In the genomic region with DNA sequence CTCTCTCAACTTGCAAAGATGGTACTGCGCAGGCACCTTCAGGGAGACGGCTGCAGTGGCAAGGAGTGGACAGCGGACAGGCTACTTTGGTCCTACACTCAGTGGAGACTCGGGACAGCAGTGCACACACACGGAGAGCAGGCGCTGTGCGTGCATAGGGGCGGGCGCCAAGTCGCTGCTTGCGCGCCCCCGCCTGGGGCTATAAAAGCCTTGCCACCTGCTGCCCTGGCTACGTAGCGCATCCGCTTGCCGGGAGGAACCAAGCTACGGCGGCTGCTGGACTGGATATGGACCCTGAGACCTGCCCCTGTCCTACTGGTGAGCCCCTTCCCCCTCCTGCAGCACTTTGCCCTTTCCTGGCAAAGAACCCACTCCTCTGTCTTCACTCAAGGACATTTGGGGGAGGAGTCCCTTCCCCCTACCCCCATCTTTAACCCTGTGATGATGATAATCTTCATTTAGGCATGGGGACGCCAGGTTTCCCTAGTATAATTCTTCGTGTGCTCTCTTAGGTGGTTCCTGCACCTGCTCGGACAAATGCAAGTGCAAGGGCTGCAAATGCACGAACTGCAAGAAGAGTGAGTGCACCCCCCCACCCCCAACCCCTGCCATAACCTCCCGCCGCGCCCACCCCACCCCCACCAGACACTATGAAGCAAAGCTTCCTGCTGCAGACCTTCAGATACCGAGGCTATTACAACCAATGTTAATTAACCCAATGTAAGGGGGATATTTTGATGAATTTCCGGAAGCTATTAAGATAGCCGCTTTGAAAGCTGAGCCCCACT, we compare ENCODE assay signal across 8 mouse cellular contexts. TPM values are rescaled to one million over a fixed set of nuclear protein-coding genes. Genes with fewer than 3 reads are reported as not detected.
DNase-seq lines count a peak whose midpoint lies in the region; ATAC-seq and TF ChIP-seq lines count a peak whose summit lies in the region.

Gene Mt3 (plus strand): TSS at position 95 of the 788 bp plus-strand sequence.

- H3K27ac ChIP-seq in forebrain, embryonic 13.5 days: peak within 1 kb of the TSS; percentile 80
- no peak within 1 kb of the TSS for H3K27ac ChIP-seq in liver, postnatal 0 days (ENCODE audit: low read depth)

- peak within 1 kb of the TSS; percentile 68 for H3K9ac ChIP-seq in forebrain, embryonic 13.5 days
- H3K9ac ChIP-seq in liver, postnatal 0 days (replicated peaks): no peak within 1 kb of the TSS

- no peaks in the 10 kb centered on the region for H3K27me3 ChIP-seq in forebrain, embryonic 13.5 days
- peaks cover 33% of the 10 kb centered on the region for H3K27me3 ChIP-seq in liver, postnatal 0 days (ENCODE audit: insufficient read depth, low read length)

- WGBS in forebrain, embryonic 13.5 days: 1% methylated on average over 29 of the region's 29 CpGs
- 3% methylated on average over 29 of the region's 29 CpGs for WGBS in liver, postnatal 0 days (ENCODE audit: insufficient replicate concordance)

- peak within 1 kb of the TSS; percentile 76 for H3K4me2 ChIP-seq in forebrain, embryonic 13.5 days
- H3K4me2 ChIP-seq in liver, postnatal 0 days (ENCODE audit: low read depth, low read length): peak within 1 kb of the TSS; percentile 29

- intact Hi-C loops in heart, postnatal 10 days (cut with DNase I): no loop called here

- DNase-seq in ES-CJ7 (ENCODE audit: low read depth, low spot score): peak; percentile 64
- DNase-seq in heart, postnatal 10 days: peak; percentile 55 to 63
- peak; percentile 84 to 89 for DNase-seq in layer of hippocampus, adult 8-10 months (ENCODE audit: low spot score in 2 of 2)
- DNase-seq in liver, postnatal 0 days: peak; percentile 42
- peak; percentile 90 to 91 for DNase-seq in right cerebral cortex, postnatal 10 days (ENCODE audit: low spot score in 2 of 2)
- DNase-seq in spleen, postnatal 4 days (ENCODE audit: low spot score in 2 of 2): no peak

- H3K4me3 ChIP-seq in forebrain, embryonic 13.5 days: peak within 1 kb of the TSS; percentile 52
- H3K4me3 ChIP-seq in liver, postnatal 0 days (ENCODE audit: low read depth, low read length): no peak within 1 kb of the TSS

- TF ChIP-seq EP300 in liver, postnatal 0 days (IDR thresholded peaks at IDR 0.05; ENCODE audit: low read depth): no peak

- no peaks in the 10 kb centered on the region for H3K36me3 ChIP-seq in forebrain, embryonic 13.5 days (ENCODE audit: poor library complexity, severe bottlenecking)
- no peaks in the 10 kb centered on the region for H3K36me3 ChIP-seq in liver, postnatal 0 days (replicated peaks; ENCODE audit: insufficient read depth, low read length)

- peaks cover 53% of the 10 kb centered on the region for H3K4me1 ChIP-seq in forebrain, embryonic 13.5 days
- peaks cover 9% of the 10 kb centered on the region for H3K4me1 ChIP-seq in liver, postnatal 0 days (ENCODE audit: insufficient read depth)

- no peaks in the 10 kb centered on the region for H3K9me3 ChIP-seq in forebrain, embryonic 13.5 days (replicated peaks)
- H3K9me3 ChIP-seq in liver, postnatal 0 days (ENCODE audit: low read length): no peaks in the 10 kb centered on the region

- peak; percentile 87 for ATAC-seq in cerebellum, adult (ENCODE audit: insufficient number of reproducible peaks, low FRiP score, low TSS enrichment)
- ATAC-seq in forebrain, embryonic 13.5 days: peak; percentile 86
- 0 out of 2 replicates have a peak, but pooled peaks have one; percentile 54 for ATAC-seq in liver, postnatal 0 days

- TF ChIP-seq CTCF in liver, postnatal 0 days (IDR thresholded peaks at IDR 0.05; ENCODE audit: low read depth): peak; percentile 43

RNA-seq across cellular contexts. Expression of gene Mt3, which starts in this region (rescaled TPM):
- polyA plus RNA-seq in forebrain, embryonic 13.5 days (2015; fragmentation: Nextera tagmentation; extraction: Ambion mirVana): 188 and 208 TPM in 2 replicates
- 10 to 100 TPM; 12.5 to 14.5 TPM for total RNA-seq in heart, postnatal 10 days (2021)
- total RNA-seq in layer of hippocampus, adult 8-10 months (2022): 1,000 to 10,000 TPM in 2 of 4 experiments, 100 to 1,000 TPM in 2; 946 to 1,303 (median 1,087) TPM
- not detected in 2 replicates for polyA plus RNA-seq in liver, postnatal 0 days (2015; fragmentation: Nextera tagmentation; extraction: Ambion mirVana)

Comparison
In these comparisons a context has a peak if more than half of its experiments do, and no peak if none do; other contexts are left out.
1. RNA of gene Mt3 (total RNA-seq): 946 to 1,303 TPM in layer of hippocampus, adult 8-10 months; 12.5 to 14.5 TPM in heart, postnatal 10 days; every median in the first group is over 10 times any median in the second.
2. RNA of gene Mt3 (polyA plus RNA-seq): 188 to 208 TPM in forebrain, embryonic 13.5 days; not detected in liver, postnatal 0 days; every median in the first group is over 100 times any median in the second.
3. Peak in DNase-seq, ATAC-seq and H3K4me2 ChIP-seq in liver, postnatal 0 days; RNA of the gene not detected or under 1 TPM.
4. DNase-seq: peak in ES-CJ7 (single experiment), heart, postnatal 10 days (2 of 2), layer of hippocampus, adult 8-10 months (2 of 2) and right cerebral cortex, postnatal 10 days (2 of 2); none in spleen, postnatal 4 days (0 of 2).
5. Peak in every context shown above with its lines, with median percentiles within 50 percentile points of each other: ATAC-seq.